Mouse (Mus musculus): ENCODE results near the gene Gm20916. TPM values are rescaled to one million over a fixed set of nuclear protein-coding genes. Genes with fewer than 3 reads are reported as not detected.

The Gm20916 gene
- not detected for total RNA-seq (2023)

GRCm38 (mm10) chrY:79319265-79319664 is at the start of gene Gm20916:
Gene Gm20916, plus strand, starts transcription at chrY:79319565.

Other genes starting within 250 kb of the Gm20916 start
- not detected for gene Gm20917, start 168.4 kb upstream of the Gm20916 start, total RNA-seq (2023)